Mouse (Mus musculus) gonadal fat pad, adult 2 months (tissue): ENCODE results near the gene Clp1. TPM values are rescaled to one million over a fixed set of nuclear protein-coding genes. Genes with fewer than 3 reads are reported as not detected.
"Not testable (repeated sequence)": the region's sequence is repeated elsewhere in the genome, so short reads cannot be mapped to it uniquely, and the experiment has no call there.

ENCODE experiments used
- DNase-seq: peaks from one replicate; pipeline ENCODE4 v3.0.0-alpha.2; 2012; ENCODE audit warnings: low read depth
- polyA plus RNA-seq: library from polyadenylated mRNA; depleted of rRNA; stranded (reverse); fragments of >200 nt; gene quantifications from 2 replicates; pipeline ENCODE4 v1.2.3, GENCODE M21; 2012

Clp1 gene
- polyA plus RNA-seq, 1 experiment, result 18.8 TPM

DNA sequence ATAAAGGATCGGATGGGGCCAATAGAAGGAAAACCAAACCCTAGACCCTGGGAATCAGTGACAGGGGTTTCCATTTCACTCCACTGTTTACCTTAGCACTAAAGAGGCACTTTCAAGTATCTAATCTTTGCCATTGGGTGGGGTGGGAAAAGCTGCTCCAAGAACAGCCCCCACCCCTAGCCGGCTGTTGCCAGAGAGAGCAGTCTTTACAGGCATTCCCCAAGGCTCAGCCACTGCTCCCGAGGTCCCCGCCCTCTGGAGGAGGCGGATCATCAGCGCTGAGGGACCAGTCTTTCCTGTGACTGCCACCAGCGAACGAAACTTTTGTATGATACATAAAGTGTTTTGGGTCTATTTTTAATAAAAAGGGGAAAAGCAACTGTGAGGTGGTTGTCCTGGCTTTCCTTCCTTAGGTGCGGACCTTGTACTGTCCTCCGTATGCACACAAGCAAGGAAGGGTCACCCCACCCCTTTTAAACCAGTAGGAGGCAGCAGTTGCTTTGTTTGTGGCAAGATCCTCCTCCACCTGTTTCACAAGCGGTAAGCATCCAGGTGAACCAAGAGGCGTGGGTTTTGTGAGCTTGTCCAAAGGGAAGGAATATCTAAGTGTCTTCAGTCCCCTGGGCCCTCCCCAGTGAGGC is 11.2 kb upstream of the Clp1 start:
- DNase-seq, result no peak

DNA sequence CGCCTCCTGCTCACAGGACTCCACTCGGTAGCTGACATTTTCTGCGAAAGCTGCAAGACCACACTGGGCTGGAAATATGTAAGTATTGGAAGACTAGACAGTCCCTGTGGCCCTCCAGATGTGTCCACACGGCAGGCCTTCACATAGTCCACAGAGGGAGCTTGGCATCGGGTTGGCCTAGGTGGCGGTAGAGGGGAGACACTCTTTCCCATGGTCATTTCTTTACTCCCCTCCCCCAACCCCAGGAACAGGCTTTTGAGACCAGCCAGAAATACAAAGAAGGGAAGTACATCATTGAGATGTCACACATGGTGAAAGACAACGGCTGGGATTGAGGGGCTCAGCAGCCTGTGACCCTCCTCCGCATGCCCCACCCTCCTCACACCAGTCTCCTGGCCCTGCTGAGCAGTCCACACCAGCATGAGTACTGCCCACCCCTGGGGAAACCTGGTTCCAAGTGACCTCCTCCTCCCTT is 10.3 kb upstream of the Clp1 start:
- DNase-seq, result no peak

GRCm38 (mm10) chr2:84736312-84737161 is 9.4 kb upstream of the Clp1 start:
- no peak for DNase-seq

GRCm38 (mm10) chr2:84735346-84735920 is 8.3 kb upstream of the Clp1 start:
- no peak for DNase-seq

GRCm38 (mm10) chr2:84734919-84735318 is 7.8 kb upstream of the Clp1 start:
- DNase-seq, result no peak

- DNase-seq, result no peak
These were observed 7.3 kb upstream of the Clp1 start for GRCm38 (mm10) chr2:84734351-84734864.

GRCm38 (mm10) chr2:84733579-84734300 is 6.6 kb upstream of the Clp1 start, which contains the start of gene Ypel4:
Gene Ypel4, plus strand, starts transcription at chr2:84734058.
- no peak for DNase-seq

DNA sequence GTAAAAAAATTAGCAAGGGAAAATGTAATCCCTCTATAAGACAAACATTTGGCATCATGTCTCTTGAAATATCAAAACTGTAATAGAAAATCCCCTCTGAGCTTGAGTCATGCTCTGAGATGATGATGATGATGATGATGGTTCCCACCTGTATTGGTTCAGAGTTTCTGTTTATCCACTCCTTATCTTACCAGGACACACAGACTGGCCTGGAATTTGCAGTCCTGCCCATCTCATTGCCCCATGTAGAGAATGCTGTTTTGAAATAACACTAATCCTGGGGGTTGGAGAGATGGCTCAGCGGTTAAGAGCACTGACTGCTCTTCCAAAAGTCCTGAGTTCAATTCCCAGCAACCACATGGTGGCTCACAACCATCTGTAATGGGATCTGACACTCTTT is 5.2 kb upstream of the Clp1 start:
- DNase-seq, result no peak

- no peak for DNase-seq
These were observed 4.1 kb upstream of the Clp1 start for GRCm38 (mm10) chr2:84731206-84731605.

DNA sequence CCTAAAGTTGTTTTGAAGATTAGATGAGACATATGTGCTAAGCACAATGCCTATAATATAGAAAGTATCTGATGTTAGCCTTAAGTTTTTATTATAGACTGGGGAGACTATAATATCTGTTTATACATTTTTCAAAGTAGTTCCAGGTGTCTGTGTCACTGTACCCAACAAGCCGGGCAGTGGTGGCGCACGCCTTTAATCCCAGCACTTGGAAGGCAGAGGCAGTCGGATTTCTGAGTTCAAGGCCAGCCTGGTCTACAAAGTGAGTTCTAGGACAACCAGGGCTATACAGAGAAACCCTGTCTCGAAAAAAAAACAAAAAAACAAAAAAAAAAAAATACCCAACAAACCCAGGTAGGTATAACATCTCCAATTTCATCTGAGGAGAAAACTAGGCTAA is 1.0 kb upstream of the Clp1 start:
- not testable (repeated sequence) for DNase-seq

GRCm38 (mm10) chr2:84726716-84727115 is 434 bp downstream of the Clp1 start:
- no peak for DNase-seq

DNA sequence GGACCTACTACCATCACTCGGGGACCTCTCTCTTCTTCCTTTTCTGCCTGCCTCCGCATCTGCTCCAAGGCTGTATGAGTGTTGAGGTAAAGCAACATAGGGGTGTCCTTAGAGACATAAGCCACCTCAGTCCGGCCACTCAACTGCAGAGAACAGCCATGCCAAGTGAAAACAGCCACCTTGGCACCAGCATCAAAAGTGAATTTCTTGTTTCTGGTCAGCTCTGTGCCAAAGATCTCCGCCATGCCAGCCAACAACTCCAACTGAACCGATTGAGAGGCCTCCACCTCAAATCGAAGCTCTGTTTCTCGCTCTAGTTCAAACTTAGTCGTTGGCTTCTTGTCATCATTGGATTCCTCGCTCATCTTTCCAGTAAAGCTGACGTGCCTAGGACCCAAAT is 1.4 kb downstream of the Clp1 start:
- no peak for DNase-seq

DNA sequence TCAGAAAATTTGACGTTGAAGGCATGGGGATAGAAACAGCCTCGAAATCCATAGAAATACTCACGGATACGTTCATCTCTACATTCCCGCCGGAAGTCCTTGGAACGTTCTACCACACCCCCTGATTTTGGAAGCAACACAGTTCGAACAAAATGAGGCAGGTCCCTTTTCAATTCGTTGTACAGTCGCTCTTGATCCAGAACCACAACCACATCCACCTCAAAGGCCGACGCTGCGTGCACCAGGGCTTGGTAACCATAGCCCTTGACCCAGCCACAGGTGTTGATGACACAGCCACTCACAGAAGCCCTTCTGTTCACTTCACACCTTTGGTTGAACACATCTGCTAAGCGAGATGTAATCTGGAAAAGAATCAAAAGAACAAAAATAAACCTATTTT is 3.3 kb downstream of the Clp1 start:
- no peak for DNase-seq

DNA sequence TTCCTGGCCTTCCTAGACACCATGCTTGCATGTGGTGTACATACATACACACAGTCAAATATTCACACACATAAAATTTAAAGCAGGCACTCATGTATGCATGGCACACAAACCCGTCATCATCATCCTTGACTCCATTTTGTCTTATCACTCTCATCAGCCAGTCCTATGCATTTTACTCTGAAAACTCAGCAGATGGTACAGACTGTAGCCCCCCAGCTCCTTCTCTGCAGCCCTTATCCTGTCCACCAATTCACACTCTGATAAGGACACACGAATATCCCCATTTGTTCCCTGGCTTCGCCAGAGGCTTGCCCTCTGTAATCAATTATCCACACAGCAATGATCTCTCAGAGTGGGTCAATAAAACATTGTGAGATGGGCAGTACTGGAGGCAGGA is 6.0 kb downstream of the Clp1 start:
- DNase-seq, result no peak

GRCm38 (mm10) chr2:84720718-84721117 is 6.4 kb downstream of the Clp1 start:
- no peak for DNase-seq

DNA sequence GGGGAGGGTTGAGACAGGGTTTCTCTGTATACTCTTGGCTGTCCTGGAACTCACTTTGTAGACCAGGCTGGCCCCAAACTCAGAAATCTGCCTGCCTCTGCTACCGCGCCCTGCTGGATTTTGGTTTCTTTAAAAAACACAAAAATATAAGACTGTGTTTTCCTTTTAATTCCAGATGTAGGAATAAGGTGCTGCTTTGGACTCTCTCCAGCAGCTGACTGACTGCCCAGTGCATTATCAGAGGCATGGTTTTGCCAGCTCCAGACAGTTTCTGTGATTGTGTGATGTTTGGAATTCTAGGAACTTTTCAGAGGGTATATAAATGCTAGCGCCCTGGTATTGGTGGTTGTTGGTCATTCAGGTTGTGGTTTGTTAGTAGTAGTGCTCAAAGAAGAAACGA is 9.8 kb downstream of the Clp1 start:
- DNase-seq, result no peak

DNA sequence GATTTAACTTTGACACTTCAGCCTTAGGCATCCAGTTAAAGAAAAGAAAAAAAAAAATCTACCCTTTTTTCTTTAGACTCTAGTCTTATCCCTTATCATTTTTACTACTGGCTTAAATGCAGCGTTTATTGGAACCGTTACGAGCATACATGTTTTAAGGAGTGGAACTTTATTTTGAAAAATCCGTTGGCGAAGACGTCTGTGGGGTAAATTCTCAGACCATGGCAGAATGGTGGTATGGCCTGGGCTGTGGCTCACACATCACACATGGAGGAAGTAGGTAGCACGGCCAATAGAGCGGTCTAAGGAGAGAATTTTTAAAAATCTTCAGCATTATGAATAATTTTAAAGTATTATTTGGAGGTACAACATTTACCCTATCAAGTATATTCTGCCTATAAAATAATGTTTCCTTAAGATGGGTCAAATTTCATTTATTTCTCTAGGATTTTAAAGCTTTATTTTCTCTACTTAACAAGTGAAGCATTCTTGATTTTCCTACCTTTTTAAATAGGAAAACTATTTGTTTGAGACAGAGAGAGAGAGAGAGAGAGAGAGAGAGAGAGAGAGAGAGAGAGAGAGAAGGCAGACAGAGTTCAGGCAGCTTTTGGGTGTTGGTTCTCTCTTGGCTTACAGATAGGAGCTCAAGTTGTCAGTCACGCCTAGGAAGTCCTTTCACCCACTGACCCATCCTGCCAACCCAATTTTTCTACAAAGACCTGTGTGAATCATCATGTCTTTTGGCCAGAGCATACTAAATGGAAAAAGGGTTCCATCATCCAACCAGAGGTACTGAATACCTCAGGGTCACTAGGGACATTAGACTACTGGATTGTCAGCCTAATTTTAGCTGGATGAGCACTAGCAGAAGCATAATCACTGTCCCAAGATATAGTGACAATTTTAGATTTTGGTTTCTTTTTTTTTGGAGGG is 10.5 kb downstream of the Clp1 start:
- no peak for DNase-seq

DNA sequence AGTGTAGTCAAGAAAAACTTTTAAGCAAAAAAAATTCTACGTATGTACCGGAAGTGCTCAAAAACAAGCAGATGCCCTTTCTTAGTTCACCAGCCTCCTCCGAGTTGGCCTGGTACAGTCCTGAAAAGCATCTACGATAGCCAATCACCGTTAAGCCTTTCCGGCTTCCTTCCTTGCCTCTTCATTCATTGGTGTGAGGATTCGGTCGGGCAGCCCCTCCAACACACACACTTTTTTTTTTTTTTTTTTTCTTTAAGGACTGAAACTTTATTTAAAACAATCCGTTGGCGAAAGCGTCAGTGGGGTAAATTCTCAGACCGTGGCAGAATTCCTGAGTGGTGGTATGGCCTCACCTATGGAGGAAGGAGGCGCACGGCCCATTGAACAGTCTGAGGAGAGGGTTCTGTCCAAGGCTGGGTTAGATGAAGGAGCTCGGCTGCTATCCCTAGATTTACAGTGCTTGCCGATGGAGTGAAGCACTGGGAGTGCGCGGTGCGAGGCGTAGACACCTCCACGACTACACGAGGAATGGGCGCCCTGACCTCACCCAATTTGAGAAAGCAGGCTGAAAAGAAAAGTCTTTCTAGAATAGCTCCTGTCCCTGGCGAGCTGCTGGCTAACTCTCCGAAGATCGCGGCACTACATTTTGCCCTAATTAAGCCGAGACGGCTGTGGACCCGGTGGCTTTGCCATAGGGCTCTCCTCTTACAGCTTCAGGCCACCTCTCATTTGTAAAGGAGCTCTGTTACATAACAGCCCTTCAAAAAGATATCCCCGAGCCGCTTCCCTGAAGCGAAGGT is 11.4 kb downstream of the Clp1 start:
- peak; percentile 79 for DNase-seq

DNA sequence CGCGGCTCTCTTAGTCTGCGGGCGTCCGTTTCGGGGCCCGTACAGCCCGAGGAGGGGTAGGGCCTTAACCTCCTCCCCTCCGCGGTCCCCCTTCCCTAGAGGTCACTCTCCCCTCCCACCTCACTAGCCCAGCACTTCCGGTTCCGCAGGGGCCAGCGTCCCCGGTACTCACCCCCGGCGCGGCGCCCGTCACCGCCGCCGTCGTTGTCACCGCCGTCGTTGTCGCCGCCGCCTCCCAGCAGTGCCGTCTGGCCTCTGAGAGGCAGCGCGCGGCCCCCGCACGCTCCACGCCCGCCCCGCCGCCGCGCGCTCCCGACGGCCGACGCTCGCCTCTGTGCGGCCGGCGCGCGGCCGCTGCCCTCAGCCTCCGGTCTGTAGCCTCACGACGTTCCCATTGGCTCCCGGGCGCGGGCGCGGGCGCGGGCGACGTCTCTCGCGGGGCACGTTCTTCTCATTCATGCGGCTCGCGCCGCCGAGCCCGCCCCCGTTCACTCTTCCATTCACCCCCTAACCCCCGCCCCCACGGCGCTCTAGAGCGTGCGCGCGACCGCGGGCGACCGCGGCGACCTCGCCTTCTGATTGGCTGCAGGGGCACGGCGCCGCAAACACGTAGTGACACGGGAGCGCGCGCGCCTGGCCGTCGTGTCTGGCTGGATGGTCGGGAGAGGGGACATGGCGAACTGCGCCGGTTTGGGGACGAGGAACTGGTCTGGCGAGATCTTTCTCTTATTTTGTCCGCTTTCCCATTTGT is 12.2 kb downstream of the Clp1 start, which contains the start of gene Zdhhc5:
Gene Zdhhc5 (minus strand): TSS at position 370 of the 751 bp plus-strand sequence.
- DNase-seq, result no peak
